Mouse (Mus musculus): Measurements from ENCODE around the gene Ppp1r13b. TPM values are rescaled to one million over a fixed set of nuclear protein-coding genes. Genes with fewer than 3 reads are reported as not detected.
"Not testable (repeated sequence)": the region's sequence is repeated elsewhere in the genome, so short reads cannot be mapped to it uniquely, and the experiment has no call there.

Ppp1r13b gene
- polyA plus RNA-seq (2015; fragmentation: Nextera tagmentation; extraction: Ambion mirVana), result 21.8 and 22.7 TPM in 2 replicates

DNA sequence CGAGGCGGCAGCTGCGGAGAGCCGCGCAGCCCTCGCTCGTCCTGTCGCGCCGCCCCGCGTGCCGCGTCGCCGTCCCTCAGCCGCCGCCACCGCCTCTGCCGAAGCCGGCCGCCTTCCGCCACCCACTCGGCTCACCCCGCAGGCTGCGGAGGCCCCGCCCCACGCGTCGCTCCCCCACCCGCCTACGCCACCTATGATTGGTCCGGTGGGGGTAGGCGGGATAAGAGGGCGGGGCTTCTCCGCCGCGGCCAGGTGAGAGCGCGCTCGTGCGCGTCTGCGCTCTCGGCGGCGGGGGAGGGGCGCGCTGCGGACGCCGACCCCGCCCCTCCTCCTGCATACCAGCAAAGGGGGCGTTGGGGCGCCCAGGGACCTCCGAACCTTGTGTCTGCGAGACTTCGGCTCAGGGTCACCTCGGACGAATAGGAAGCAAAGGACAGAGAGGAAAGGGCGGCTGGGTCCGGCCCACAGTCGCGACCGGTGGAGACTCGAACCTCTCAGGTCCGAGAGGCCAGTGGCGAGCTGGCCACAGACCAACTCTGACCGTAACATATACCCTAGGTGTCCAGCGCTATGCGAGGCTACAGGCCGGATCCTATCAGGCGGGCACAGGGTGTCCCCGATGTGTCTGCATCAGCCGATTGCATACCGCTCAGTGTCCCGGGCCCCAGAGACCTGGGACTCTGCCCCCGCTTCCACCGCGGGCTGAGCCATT lies at the start of gene Ppp1r13b:
TSS of gene Ppp1r13b (minus strand) at position 141 of the 712 bp plus-strand sequence.
- WGBS, result 1% methylated on average over 51 of the region's 80 CpGs

DNA sequence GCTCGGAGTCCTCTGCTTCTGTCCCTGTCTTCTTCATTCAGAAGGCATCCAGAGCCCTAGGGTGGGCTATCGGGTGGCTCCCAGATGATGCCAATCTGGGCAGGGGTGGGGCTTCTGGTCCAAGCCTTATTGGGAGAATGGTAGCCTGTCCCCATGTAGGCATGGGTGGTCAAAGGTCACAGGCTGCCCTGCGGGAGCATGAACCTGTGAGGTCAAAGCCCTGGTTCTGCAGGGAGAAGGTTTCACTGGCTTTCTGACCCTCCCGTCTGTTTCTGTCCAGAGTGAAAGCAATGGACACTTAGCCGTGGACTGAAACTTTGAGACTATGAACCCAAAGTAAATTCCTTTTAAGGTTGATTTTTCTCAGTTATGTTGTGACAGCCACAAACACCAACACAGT lies 48.3 kb upstream of the Ppp1r13b start:
- Histone ChIP-seq H3K27ac (ENCODE audit: low read length) (no peak overlapping the region), H3K4me1 (ENCODE audit: insufficient read depth, low read depth, low read length) (no peaks in the 10 kb centered on the region), H3K36me3 (ENCODE audit: insufficient read depth, low read length) (0 out of 2 replicates have a peak, but pooled peaks cover 9% of the 10 kb centered on the region), H3K4me3 (ENCODE audit: low read depth, low read length) (no peak overlapping the region), H3K9me3 (ENCODE audit: low read length) (no peaks in the 10 kb centered on the region), H3K27me3 (replicated peaks; ENCODE audit: insufficient read depth, low read length) (no peaks in the 10 kb centered on the region), H3K4me2 (replicated peaks; ENCODE audit: low read depth, low read length) (no peak overlapping the region), H3K9ac (replicated peaks; ENCODE audit: low read depth) (no peak overlapping the region)
- no peak for ATAC-seq
- WGBS, result 82% methylated on average over 5 of the region's 5 CpGs
- TF ChIP-seq CTCF (IDR thresholded peaks at IDR 0.05) (no peak), EP300 (IDR thresholded peaks at IDR 0.05) (no peak)
- no peak for DNase-seq (ENCODE audit: low spot score)

More for the DNA sequence above, at the start of gene Ppp1r13b:
- Histone ChIP-seq H3K27ac (ENCODE audit: low read length) (peak within 1 kb of the TSS; percentile 94), H3K4me2 (replicated peaks; ENCODE audit: low read depth, low read length) (peak within 1 kb of the TSS; percentile 90), H3K9me3 (ENCODE audit: low read length) (no peaks in the 10 kb centered on the region), H3K4me3 (ENCODE audit: low read depth, low read length) (peak within 1 kb of the TSS; percentile 82), H3K9ac (replicated peaks; ENCODE audit: low read depth) (peak within 1 kb of the TSS; percentile 76), H3K36me3 (ENCODE audit: insufficient read depth, low read length) (no peaks in the 10 kb centered on the region), H3K4me1 (ENCODE audit: insufficient read depth, low read depth, low read length) (peaks cover 11% of the 10 kb centered on the region), H3K27me3 (replicated peaks; ENCODE audit: insufficient read depth, low read length) (no peaks in the 10 kb centered on the region)
- peak; percentile 96 for DNase-seq (ENCODE audit: low spot score)
- no peak for TF ChIP-seq CTCF (IDR thresholded peaks at IDR 0.05)
- TF ChIP-seq EP300 (IDR thresholded peaks at IDR 0.05), result no peak
- ATAC-seq, result peak; percentile 98

DNA sequence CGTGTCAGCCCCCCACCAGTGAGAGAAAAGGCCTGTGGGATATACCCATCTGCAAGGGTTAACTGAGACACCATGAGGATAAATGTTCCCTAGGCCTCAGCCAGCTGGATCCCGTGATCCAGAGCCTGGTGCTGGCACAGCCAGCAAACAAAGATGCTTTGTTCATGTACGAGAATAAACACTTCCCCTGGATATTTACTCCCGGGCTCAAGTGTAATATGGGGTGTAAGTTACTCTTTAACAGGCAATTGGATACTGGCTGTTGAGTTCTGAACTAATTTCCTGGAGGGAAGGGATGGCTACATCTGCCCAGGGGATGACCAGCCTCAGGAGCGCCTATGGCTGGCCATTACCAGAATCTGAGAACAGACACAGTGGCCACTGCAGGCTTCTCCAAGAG lies 43.8 kb upstream of the Ppp1r13b start:
- no peak overlapping the region for H3K4me3 ChIP-seq (ENCODE audit: low read depth, low read length)
- peak; percentile 51 for DNase-seq (ENCODE audit: low spot score)
- TF ChIP-seq EP300 (IDR thresholded peaks at IDR 0.05) (no peak), CTCF (IDR thresholded peaks at IDR 0.05) (no peak)
- no peaks in the 10 kb centered on the region for H3K27me3 ChIP-seq (replicated peaks; ENCODE audit: insufficient read depth, low read length)
- no peak overlapping the region for H3K9ac ChIP-seq (replicated peaks; ENCODE audit: low read depth)
- no peaks in the 10 kb centered on the region for H3K36me3 ChIP-seq (ENCODE audit: insufficient read depth, low read length)
- no peaks in the 10 kb centered on the region for H3K9me3 ChIP-seq (ENCODE audit: low read length)
- no peaks in the 10 kb centered on the region for H3K4me1 ChIP-seq (ENCODE audit: insufficient read depth, low read depth, low read length)
- H3K27ac ChIP-seq (ENCODE audit: low read length), result no peak overlapping the region
- WGBS, result 21% methylated on average over 5 of the region's 5 CpGs
- H3K4me2 ChIP-seq (replicated peaks; ENCODE audit: low read depth, low read length), result no peak overlapping the region
- ATAC-seq, result peak; percentile 29; the same call in 1 of the 2 replicates

DNA sequence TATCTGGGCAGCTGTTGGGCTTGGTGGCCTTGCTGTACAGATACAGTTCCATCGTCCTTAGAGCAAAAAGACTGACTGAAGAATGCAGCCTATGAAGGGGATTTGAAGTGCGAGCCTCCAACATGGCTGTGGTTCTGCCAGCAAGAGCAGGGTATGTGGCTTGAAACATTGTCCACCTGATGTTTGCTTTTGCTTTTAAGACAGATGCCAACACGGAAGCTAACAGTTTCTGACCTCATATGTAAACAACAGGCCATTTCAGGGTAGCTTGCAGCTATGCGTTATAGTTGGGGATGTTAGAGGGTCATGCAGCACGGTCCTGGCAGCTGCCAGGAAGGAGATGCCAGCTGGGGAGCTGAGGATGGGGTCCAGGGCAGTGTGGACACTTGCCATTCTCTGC lies 42.6 kb upstream of the Ppp1r13b start:
- no peak overlapping the region for H3K4me3 ChIP-seq (ENCODE audit: low read depth, low read length)

DNA sequence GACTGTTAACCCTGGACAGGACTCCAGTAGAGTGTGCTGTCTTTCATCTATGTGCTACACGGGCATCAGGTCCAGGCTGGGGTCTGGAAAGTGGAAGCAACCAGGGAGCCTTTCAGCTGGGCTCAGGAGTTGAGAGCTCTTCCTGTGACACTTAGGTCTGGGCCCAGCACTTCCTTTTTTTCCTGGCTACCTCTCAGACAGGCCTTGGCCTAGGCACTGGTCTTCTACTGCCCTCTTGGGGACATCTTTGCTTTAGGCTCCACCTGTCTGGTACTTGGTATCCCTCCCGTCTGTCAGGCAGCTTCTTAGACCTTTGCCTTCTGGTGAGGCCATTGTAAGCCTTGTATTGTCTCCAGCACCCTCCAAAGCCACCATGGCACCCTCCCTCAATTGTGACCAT lies 38.8 kb upstream of the Ppp1r13b start:
- WGBS, result 26% methylated on average over 2 of the region's 2 CpGs
- ATAC-seq, result peak; percentile 39

More for the DNA sequence above, 42.6 kb upstream of the Ppp1r13b start:
- ATAC-seq, result no peak
- H3K9ac ChIP-seq (replicated peaks; ENCODE audit: low read depth), result no peak overlapping the region
- no peaks in the 10 kb centered on the region for H3K9me3 ChIP-seq (ENCODE audit: low read length)
- 36% methylated on average over 5 of the region's 5 CpGs for WGBS
- no peak overlapping the region for H3K4me2 ChIP-seq (replicated peaks; ENCODE audit: low read depth, low read length)
- H3K27ac ChIP-seq (ENCODE audit: low read length), result no peak overlapping the region
- peaks cover 5% of the 10 kb centered on the region; the same call in 1 of the 2 replicates for H3K4me1 ChIP-seq (ENCODE audit: insufficient read depth, low read depth, low read length)
- TF ChIP-seq EP300 (IDR thresholded peaks at IDR 0.05) (no peak), CTCF (IDR thresholded peaks at IDR 0.05) (no peak)
- H3K36me3 ChIP-seq (ENCODE audit: insufficient read depth, low read length), result no peaks in the 10 kb centered on the region
- DNase-seq (ENCODE audit: low spot score), result peak; percentile 44
- no peaks in the 10 kb centered on the region for H3K27me3 ChIP-seq (replicated peaks; ENCODE audit: insufficient read depth, low read length)

DNA sequence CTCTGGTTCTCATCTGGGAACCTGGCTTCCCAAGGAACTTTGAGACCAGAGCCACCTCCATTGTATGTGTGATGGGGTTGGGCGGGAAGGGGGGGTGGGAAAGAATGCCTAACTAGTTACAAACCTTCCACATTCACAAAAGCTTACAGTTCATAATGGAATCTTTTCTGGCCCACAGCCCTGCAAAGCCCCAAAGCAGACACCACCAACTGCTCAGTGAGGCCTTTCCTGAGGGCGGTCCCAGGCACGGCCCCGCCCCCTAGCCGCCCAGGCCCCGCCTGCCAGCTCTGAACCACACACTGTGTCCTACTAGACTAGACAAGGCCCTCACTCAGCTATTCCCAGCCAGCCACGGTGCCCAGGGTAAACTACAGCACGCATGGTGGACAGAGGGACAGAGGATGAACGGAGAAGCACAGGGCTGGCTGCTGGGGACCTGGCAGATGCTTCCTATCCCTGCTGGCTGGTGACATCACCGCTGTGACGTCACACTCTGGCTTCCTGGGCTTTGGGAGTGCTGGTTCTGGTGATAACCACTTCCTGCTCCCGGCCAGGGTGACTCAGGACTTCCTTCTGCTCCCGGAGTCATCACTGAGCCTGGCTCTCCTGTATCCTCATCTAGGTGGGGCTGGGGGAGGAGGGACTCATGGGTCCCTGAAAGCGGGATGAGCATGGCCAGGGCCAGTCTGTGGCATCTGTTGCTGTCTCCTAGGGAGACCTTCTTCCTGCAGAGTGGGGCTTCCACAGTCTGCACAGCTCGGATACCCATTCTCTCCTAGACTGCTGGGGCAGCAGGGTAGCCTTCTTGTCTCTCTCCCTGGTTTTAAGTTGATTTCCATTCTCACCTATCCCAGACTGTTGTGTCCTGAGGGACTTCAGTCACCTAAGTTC lies 38.1 kb upstream of the Ppp1r13b start:
- DNase-seq (ENCODE audit: low spot score); H3K9me3 ChIP-seq (ENCODE audit: low read length); H3K9ac ChIP-seq (replicated peaks; ENCODE audit: low read depth); H3K36me3 ChIP-seq (ENCODE audit: insufficient read depth, low read length); H3K27me3 ChIP-seq (replicated peaks; ENCODE audit: insufficient read depth, low read length); H3K4me2 ChIP-seq (replicated peaks; ENCODE audit: low read depth, low read length); H3K4me3 ChIP-seq (ENCODE audit: low read depth, low read length): not testable (repeated sequence)
- peak; percentile 61 for ATAC-seq
- peak overlapping the region; percentile 91 for H3K27ac ChIP-seq (ENCODE audit: low read length)
- 36% methylated on average over 8 of the region's 15 CpGs for WGBS
- peaks cover 23% of the 10 kb centered on the region for H3K4me1 ChIP-seq (ENCODE audit: insufficient read depth, low read depth, low read length)

More for the DNA sequence above, 38.8 kb upstream of the Ppp1r13b start:
- no peaks in the 10 kb centered on the region for H3K36me3 ChIP-seq (ENCODE audit: insufficient read depth, low read length)
- peaks cover 23% of the 10 kb centered on the region for H3K4me1 ChIP-seq (ENCODE audit: insufficient read depth, low read depth, low read length)
- peak; percentile 92 for DNase-seq (ENCODE audit: low spot score)
- no peaks in the 10 kb centered on the region for H3K9me3 ChIP-seq (ENCODE audit: low read length)
- TF ChIP-seq CTCF (IDR thresholded peaks at IDR 0.05), result peak; percentile 89
- TF ChIP-seq EP300 (IDR thresholded peaks at IDR 0.05), result no peak
- no peak overlapping the region for H3K4me3 ChIP-seq (ENCODE audit: low read depth, low read length)
- peak overlapping the region; percentile 80 for H3K27ac ChIP-seq (ENCODE audit: low read length)
- H3K4me2 ChIP-seq (replicated peaks; ENCODE audit: low read depth, low read length), result no peak overlapping the region
- no peaks in the 10 kb centered on the region for H3K27me3 ChIP-seq (replicated peaks; ENCODE audit: insufficient read depth, low read length)
- H3K9ac ChIP-seq (replicated peaks; ENCODE audit: low read depth), result no peak overlapping the region

All from lung, postnatal 0 days (tissue).